Mouse (Mus musculus): Measurements from ENCODE around the gene Pycr1.

Pycr1 gene

GRCm38 (mm10) chr11:120657301-120657700, 13.7 kb upstream of the Pycr1 start:
- DNase-seq (ENCODE audit: low spot score in 2 of 2), result no peak

GRCm38 (mm10) chr11:120654741-120655140, 11.2 kb upstream of the Pycr1 start:
- DNase-seq (ENCODE audit: low spot score in 2 of 2), result no peak

DNA sequence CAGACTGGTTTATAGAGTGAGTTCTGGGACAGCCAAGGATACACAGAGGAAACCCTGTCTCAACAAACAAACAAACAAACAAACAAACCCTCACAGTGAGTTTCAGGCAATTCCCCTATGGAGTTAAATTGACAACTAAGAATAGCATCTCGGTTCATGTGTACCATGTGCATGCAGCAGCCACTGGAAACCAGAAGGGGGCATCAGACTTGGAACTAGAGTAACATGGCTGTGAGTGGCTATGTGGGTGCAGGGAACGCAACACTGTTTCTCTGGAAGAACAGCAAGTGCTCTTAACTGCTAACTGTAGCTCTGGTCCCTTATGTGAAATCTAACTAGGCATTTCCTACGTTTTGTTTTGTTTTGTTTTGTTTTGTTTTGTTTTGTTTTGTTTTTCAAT, 8.3 kb upstream of the Pycr1 start:
- no peak for DNase-seq (ENCODE audit: low spot score in 2 of 2)

DNA sequence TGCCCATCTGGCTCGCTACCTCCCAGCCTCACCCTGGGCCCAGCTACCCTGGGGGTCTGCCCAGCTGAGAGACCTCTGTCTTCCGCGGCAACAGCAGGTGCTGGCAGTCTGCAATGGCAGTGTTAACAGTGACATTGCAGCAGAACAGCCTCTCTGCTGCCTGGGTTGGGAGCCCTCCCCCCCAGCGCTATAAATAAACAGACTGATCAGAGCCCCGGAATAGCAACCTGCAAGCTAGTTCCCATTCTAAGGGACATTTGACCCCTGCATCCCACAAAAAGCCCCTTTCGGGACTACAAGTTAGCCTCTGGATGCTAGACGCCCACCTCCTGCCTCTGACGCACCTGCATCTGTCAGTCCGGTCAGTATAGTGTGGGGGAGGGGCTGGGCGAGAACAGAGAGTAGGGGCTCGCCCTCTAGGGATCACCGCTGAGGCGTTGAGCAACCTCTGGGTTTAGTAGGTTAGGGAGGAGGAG, 4.5 kb upstream of the Pycr1 start, which contains the start of gene Myadml2:
Myadml2 (minus strand) TSS at position 158 of the 476 bp plus-strand sequence.
- peak in 1 of 2 experiments; percentile 40 for DNase-seq (ENCODE audit: low spot score in 2 of 2)

- DNase-seq (ENCODE audit: low spot score in 2 of 2), result no peak
These were observed 3.7 kb upstream of the Pycr1 start for GRCm38 (mm10) chr11:120647047-120647830.

DNA sequence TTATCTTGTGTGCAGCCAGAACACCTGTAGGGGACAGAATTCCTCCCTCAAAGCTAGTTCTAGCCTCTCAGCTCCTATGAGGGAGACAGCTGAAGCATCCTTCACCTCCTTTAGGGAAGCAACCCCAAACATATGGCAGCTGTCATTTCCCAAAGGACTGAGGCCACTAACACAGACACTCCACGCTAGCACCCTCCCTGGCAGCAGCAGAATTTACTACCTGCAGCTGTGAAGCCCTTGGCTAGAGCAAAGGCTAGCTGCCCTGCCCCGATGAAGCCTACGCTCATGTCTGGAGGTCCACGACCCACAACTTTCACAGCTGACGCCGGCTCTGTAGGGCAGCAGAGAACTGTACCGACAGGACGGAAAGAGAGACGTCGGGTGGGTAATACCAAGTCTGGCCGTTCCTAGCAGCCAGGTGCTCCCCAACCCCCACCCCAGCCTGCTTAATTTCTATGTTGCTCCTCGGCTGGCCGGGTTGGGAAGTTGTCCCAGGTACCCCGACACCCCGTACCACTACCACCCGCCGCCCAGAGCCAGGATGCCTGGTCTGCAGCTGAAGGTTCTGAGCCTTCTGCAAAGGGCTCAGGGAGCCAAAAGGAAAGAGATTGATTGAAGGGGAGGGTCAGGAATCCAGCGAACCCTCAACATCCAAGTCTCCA, 499 bp downstream of the Pycr1 start:
- DNase-seq (ENCODE audit: low spot score in 2 of 2), result no peak

- DNase-seq (ENCODE audit: low spot score in 2 of 2), result no peak
These were observed 1.7 kb downstream of the Pycr1 start for GRCm38 (mm10) chr11:120641869-120642268.

GRCm38 (mm10) chr11:120641255-120641654, 2.3 kb downstream of the Pycr1 start:
- DNase-seq (ENCODE audit: low spot score in 2 of 2), result no peak

- no peak for DNase-seq (ENCODE audit: low spot score in 2 of 2)
These were observed 8.8 kb downstream of the Pycr1 start for GRCm38 (mm10) chr11:120634810-120635209.

DNA sequence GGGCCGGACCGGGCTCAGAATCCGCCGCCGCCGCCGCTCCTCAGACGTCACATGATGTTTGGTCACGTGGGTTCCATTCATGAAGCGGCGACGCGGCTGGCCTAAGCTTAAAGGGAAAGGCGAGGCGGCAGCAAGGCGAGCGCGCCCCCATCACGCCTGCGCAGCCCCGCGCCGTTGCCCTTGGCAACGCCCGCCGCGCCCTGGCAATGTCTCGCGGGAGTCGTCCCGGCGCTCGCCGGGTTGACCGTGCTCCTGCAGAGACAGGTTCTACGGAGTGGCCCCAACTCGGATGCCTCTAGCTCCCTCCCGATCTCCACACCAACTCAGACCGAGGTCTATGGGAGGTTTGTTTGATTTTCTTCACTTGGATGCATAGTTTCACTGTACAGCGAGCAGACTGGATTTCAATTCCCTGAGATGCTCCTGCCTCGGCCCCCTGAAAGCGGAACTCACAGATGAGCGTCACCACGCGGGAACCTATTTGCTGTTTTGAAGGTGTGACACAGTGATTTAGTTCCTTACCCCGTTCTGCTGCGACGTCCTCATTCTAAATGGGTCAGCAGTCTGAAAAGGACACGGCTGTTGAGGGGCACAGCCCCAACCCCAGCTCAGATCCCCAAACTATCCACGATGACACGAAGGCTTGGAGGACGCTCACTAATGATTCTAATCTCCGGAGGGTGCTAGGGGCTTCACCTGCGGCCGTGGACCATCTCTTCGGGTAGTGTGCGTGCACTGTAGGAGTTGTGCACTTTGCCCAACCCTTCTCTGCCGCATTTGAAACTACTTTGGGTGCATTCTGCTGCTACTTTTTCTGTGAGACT, 9.8 kb downstream of the Pycr1 start, which contains the start of gene Mafg:
Mafg (minus strand) TSS at position 81 of the 824 bp plus-strand sequence.
- DNase-seq (ENCODE audit: low spot score in 2 of 2), result peak; percentile 86 to 89

DNA sequence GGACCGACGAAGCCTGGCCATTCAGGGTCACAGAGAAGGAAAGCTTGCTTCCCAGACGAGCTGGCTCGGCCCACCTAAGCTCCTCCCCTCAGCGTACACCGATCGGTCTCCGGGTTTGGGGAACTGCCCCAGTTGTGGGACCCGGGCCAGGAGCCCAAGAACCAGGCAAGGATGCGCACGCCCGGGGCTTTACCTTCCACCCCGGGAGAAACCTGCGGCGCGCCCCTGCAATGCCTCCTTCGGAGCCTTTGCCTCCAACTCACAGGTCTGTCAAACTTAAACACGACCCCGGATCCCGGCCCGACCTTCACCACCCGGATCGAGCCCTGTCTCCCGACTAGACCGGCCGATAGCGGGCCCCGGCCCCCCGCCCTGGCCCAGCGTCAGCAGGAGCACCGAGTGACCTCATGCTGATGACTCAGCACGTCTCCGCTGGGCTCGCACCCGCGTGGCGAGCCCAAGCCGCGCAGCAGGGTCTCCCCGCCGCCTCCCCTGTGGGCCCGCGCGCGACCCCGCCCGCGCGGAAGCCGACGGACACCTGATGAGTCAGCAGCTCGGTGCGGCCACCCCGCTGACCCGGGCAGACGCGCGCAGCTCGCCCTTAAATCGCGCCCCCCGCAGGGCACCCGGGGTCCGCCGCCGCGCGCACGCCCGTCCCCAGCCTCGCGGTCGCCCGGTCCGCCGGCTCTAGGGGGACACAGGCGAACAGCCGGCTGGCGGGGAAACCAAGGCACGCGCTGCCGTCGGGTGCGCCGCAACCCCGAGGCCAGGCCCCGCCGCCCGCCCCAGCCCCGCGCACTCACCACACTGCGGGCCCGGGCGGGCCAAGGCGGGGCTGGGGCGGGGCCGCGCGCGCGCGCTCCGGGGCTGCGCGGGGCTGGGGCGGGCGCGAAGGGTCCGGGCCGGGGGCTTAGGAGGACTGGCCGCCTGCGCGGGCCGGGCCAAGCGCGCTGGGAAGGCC, 10.7 kb downstream of the Pycr1 start:
- DNase-seq (ENCODE audit: low spot score in 2 of 2), result peak in 1 of 2 experiments; percentile 60

GRCm38 (mm10) chr11:120631726-120632448, 11.7 kb downstream of the Pycr1 start:
- DNase-seq (ENCODE audit: low spot score in 2 of 2), result no peak

DNA sequence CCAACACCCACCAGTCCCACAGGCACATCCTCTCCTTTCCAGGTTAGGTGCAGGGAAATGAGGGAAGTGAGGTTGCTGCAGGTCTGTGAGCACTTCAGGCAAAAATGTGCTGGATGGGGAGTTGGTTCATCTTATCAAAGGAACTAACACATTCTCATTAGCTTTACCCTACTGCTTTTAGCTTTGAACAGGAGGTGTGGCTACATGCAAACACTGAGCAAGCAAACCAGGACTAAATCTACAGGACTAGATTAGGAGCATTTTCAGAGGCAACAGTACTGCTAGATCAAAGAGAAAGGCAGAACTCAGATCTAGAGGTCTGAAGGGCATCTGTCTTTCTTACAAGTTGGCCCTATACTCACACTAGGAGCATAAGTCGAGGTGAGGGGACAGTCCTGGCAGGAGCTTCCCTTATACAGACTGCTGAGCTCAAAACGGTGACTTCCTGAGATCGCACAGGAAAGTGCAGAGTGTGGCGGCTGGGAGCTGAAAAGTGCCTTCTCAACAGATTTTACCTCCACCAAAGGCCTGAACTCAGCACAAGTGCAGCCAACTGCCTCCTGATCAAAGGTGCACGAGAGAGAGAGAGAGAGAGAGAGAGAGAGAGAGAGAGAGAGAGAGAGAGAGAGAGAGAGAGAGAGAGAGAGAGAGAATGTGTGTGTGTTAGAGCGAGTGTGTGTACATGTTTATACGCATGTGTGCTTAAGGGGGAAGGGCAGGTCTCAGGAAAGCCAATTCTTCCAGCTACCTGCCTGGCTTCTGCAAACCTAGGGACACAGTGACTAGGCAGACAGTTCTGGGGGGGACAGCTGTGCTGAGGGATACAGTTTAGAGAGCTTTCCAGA, 12.5 kb downstream of the Pycr1 start:
- DNase-seq (ENCODE audit: low spot score in 2 of 2), result no peak

GRCm38 (mm10) chr11:120630401-120630871, 13.1 kb downstream of the Pycr1 start:
- DNase-seq (ENCODE audit: low spot score in 2 of 2), result no peak

DNA sequence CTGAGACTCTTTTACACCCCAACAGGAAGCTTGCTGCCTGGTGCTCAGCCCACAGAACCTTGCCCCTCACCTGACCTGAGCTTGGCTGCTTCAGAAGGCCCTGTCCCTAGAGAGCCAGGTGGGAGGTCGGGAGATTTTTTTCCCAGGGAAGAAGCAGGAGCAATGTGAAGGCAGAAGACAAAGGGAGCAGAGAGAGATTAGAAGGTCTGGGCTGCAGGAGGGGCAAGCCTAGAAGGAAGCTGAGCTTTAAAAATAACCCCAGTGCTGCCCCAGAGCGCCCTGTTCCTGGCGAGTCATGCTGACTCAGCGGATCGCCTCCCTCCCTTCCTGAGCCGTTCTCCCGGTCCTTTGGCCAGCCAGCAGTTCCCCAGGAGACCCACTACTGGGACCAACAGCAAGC, 13.7 kb downstream of the Pycr1 start:
- no peak for DNase-seq (ENCODE audit: low spot score in 2 of 2)

- DNase-seq (ENCODE audit: low spot score in 2 of 2), result no peak
These were observed 14.2 kb downstream of the Pycr1 start for GRCm38 (mm10) chr11:120629341-120629730.

GRCm38 (mm10) chr11:120628601-120629340, 14.8 kb downstream of the Pycr1 start:
- DNase-seq (ENCODE audit: low spot score in 2 of 2), result no peak

Measured in frontal cortex, postnatal 14 days (tissue).